Mouse (Mus musculus): Measurements from ENCODE around the gene Nr2f6. TPM values are rescaled to one million over a fixed set of nuclear protein-coding genes. Genes with fewer than 3 reads are reported as not detected.
"Not testable (repeated sequence)": the region's sequence is repeated elsewhere in the genome, so short reads cannot be mapped to it uniquely, and the experiment has no call there.

Nr2f6 gene
- polyA plus RNA-seq, 1 experiment, result 133 TPM

DNA sequence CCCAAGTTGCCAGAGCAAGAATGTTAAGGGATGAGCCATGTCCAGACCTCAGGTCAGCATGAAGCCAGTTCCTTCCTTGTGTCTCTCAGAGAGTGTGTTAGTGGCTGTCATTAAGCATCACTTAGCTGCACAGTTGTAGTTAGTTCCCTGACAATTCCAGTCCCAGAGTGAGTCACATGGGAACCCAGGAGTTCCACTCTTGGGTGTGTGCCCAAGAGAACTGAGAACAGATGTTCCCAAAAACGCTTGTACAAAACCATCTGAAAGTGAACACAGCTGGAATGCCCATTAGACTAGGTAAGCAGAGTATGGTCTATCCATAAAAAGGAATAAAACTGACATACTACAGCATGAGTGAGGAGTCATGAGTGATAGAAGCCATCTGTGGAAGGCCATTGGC is 35.2 kb downstream of the Nr2f6 start:
- H3K4me1 ChIP-seq (ENCODE audit: control insufficient read depth, insufficient read depth, low read length), result no peaks in the 10 kb centered on the region
- DNase-seq, result no peak
- 64% methylated on average over 1 of the region's 1 CpGs for WGBS
- no peak overlapping the region for H3K4me3 ChIP-seq (replicated peaks; ENCODE audit: extremely low read depth, low read depth, low read length)
- TF ChIP-seq CTCF (IDR thresholded peaks at IDR 0.05; ENCODE audit: insufficient read depth, low read length) (no peak), POLR2A (IDR thresholded peaks at IDR 0.05; ENCODE audit: borderline replicate concordance, extremely low read depth, low read depth, low read length) (no peak)

DNA sequence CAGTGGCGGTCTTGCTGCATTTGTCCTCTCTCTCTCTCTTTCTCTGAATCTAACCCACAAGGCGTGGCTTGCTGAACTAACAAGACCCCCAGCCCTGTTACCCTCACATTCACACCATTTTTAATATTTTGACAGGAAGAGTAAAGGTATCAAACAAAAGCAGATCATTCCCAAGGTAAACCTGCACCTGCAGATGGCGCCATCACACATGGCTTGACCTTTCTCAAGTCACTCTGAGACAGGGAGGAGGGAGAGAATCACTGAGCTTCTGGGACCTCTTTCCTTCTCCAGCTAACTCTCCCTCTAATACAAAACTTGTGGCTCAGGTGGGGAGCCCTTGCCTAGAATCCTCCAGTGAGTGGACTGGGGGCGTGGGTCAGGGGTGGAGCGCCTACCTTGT is 41.1 kb downstream of the Nr2f6 start:
- WGBS, result 86% methylated on average over 5 of the region's 5 CpGs
- H3K4me3 ChIP-seq (replicated peaks; ENCODE audit: extremely low read depth, low read depth, low read length), result no peak overlapping the region
- DNase-seq, result peak; percentile 27

DNA sequence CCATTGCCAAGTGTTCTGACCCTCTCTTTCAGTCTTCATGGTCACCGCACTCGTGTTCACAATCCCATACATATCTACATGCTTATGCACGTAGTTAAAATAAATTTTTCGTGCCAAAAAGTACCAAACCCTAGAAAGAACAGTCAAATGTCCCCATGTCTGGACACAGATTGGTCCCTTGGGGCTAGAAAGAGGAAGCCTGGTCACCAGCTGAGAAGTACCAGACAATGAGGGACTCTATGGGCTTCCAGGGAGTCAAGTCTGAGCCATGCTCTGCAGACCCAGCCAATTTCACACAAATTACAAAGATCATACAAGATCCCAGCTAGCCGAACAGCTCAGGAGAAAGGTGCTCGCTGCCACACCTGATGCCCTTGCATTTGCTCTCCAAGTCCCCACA is 43.9 kb downstream of the Nr2f6 start:
- not testable (repeated sequence) for H3K4me1 ChIP-seq (ENCODE audit: control insufficient read depth, insufficient read depth, low read length); DNase-seq; H3K4me3 ChIP-seq (replicated peaks; ENCODE audit: extremely low read depth, low read depth, low read length)
- WGBS, result 91% methylated on average over 6 of the region's 6 CpGs

More for the DNA sequence above, 41.1 kb downstream of the Nr2f6 start:
- no peaks in the 10 kb centered on the region for H3K4me1 ChIP-seq (ENCODE audit: control insufficient read depth, insufficient read depth, low read length)
- TF ChIP-seq CTCF (IDR thresholded peaks at IDR 0.05; ENCODE audit: insufficient read depth, low read length), result peak; percentile 44
- no peak for TF ChIP-seq POLR2A (IDR thresholded peaks at IDR 0.05; ENCODE audit: borderline replicate concordance, extremely low read depth, low read depth, low read length)

GRCm38 (mm10) chr8:71324848-71325247 is 56.9 kb downstream of the Nr2f6 start:
- TF ChIP-seq CTCF (IDR thresholded peaks at IDR 0.05; ENCODE audit: insufficient read depth, low read length), result peak; percentile 67
- TF ChIP-seq POLR2A (IDR thresholded peaks at IDR 0.05; ENCODE audit: borderline replicate concordance, extremely low read depth, low read depth, low read length), result no peak
- no peak overlapping the region for H3K4me3 ChIP-seq (replicated peaks; ENCODE audit: extremely low read depth, low read depth, low read length)
- 47% methylated on average over 1 of the region's 1 CpGs for WGBS
- H3K4me1 ChIP-seq (ENCODE audit: control insufficient read depth, insufficient read depth, low read length), result no peaks in the 10 kb centered on the region
- peak; percentile 40 for DNase-seq

Other genes with a start within 250 kb of the Nr2f6 start
- gene Myo9b, start 109.2 kb downstream of the Nr2f6 start, polyA plus RNA-seq (2012; rRNA removed), result 32.7 and 37.6 TPM in 2 replicates
- 6.4 and 9.8 TPM in 2 replicates for gene Haus8, start 109.0 kb downstream of the Nr2f6 start, polyA plus RNA-seq (2012; rRNA removed)
- gene Use1, start 15.1 kb downstream of the Nr2f6 start, polyA plus RNA-seq (2012; rRNA removed), result 111 and 121 TPM in 2 replicates
- gene Ocel1, start 10.7 kb downstream of the Nr2f6 start, polyA plus RNA-seq (2012; rRNA removed), result 16.9 and 21.1 TPM in 2 replicates
- 155 and 170 TPM in 2 replicates for gene Ushbp1, start 13.8 kb upstream of the Nr2f6 start, polyA plus RNA-seq (2012; rRNA removed)
- 120 and 145 TPM in 2 replicates for gene Babam1, start 14.9 kb upstream of the Nr2f6 start, polyA plus RNA-seq (2012; rRNA removed)
- gene Ankle1, start 24.1 kb upstream of the Nr2f6 start, polyA plus RNA-seq (2012; rRNA removed), result 1.4 and 2.2 TPM in 2 replicates
- gene Abhd8, start 81.7 kb upstream of the Nr2f6 start, polyA plus RNA-seq (2012; rRNA removed), result 38.1 and 43.3 TPM in 2 replicates
- gene Mrpl34, start 83.0 kb upstream of the Nr2f6 start, polyA plus RNA-seq (2012; rRNA removed), result 59.4 and 72.5 TPM in 2 replicates
- 84.4 and 85.9 TPM in 2 replicates for gene Dda1, start 87.2 kb upstream of the Nr2f6 start, polyA plus RNA-seq (2012; rRNA removed)
- gene Ano8, start 104.0 kb upstream of the Nr2f6 start, polyA plus RNA-seq (2012; rRNA removed), result 25.5 and 30.6 TPM in 2 replicates
- 26.0 and 30.4 TPM in 2 replicates for gene Gtpbp3, start 106.1 kb upstream of the Nr2f6 start, polyA plus RNA-seq (2012; rRNA removed)
- gene Plvap, start 129.8 kb upstream of the Nr2f6 start, polyA plus RNA-seq (2012; rRNA removed), result 1,109 and 1,564 TPM in 2 replicates
- gene Ccdc194, start 143.8 kb upstream of the Nr2f6 start, polyA plus RNA-seq (2012; rRNA removed), result 0.42 and 0.49 TPM in 2 replicates
- 437 and 505 TPM in 2 replicates for gene Bst2, start 155.5 kb upstream of the Nr2f6 start, polyA plus RNA-seq (2012; rRNA removed)
- 131 and 132 TPM in 2 replicates for gene Mvb12a, start 161.0 kb upstream of the Nr2f6 start, polyA plus RNA-seq (2012; rRNA removed)
- 18.5 and 25.2 TPM in 2 replicates for gene Tmem221, start 176.9 kb upstream of the Nr2f6 start, polyA plus RNA-seq (2012; rRNA removed)
- 0.09 TPM in 1 of 2 replicates, not detected in the other for gene Nxnl1, start 184.6 kb upstream of the Nr2f6 start, polyA plus RNA-seq (2012; rRNA removed)
- gene Slc27a1, start 186.9 kb upstream of the Nr2f6 start, polyA plus RNA-seq (2012; rRNA removed), result 73.5 and 101 TPM in 2 replicates
- gene Pgls, start 210.2 kb upstream of the Nr2f6 start, polyA plus RNA-seq (2012; rRNA removed), result 140 TPM in 2 replicates
- gene Fam129c, start 215.7 kb upstream of the Nr2f6 start, polyA plus RNA-seq (2012; rRNA removed), result 4.8 and 5.4 TPM in 2 replicates
- 172 and 200 TPM in 2 replicates for gene Colgalt1, start 229.0 kb upstream of the Nr2f6 start, polyA plus RNA-seq (2012; rRNA removed)